Mouse (Mus musculus) hindbrain, embryonic 13.5 days (tissue): ENCODE results near the gene Ranbp2. TPM values are rescaled to one million over a fixed set of nuclear protein-coding genes. Genes with fewer than 3 reads are reported as not detected.
A peak's percentile ranks its signal among the peaks of the same experiment; 100 is the strongest.

Source experiments
- ATAC-seq: fragments of 200-750 bp; cut with Nextera tagmentation; 2 replicates; pipeline ENCODE4 v1.8.0; 2017; ENCODE audit warnings: moderate TSS enrichment; ENCODE audit not compliant: low FRiP score
- H3K27ac ChIP-seq: fragments of 300-500 bp; sonication (generic); 2 replicates; pipeline ENCODE4 v1.5.1; 2015; ENCODE audit warnings: inconsistent platforms, mild to moderate bottlenecking, moderate library complexity
- H3K27me3 ChIP-seq: fragments of 300-500 bp; sonication (generic); 2 replicates; pipeline ENCODE4 v1.6.1; 2015; ENCODE audit warnings: mild to moderate bottlenecking, inconsistent platforms
- H3K36me3 ChIP-seq: fragments of 300-500 bp; sonication (generic); 2 replicates; pipeline ENCODE4 v1.6.1; 2015; ENCODE audit warnings: mild to moderate bottlenecking, inconsistent platforms
- H3K4me1 ChIP-seq: fragments of 300-500 bp; sonication (generic); replicated peaks from 2 replicates; pipeline ENCODE4 v1.6.1; 2015; ENCODE audit warnings: inconsistent platforms
- H3K4me2 ChIP-seq: fragments of 300-500 bp; sonication (generic); 2 replicates; pipeline ENCODE4 v1.6.1; 2015; ENCODE audit warnings: inconsistent platforms, mild to moderate bottlenecking, moderate library complexity
- H3K4me3 ChIP-seq: fragments of 300-500 bp; sonication (generic); 2 replicates; pipeline ENCODE4 v1.5.1; 2015; ENCODE audit warnings: mild to moderate bottlenecking, inconsistent platforms
- H3K9ac ChIP-seq: fragments of 300-500 bp; sonication (generic); 2 replicates; pipeline ENCODE4 v1.6.1; 2015; ENCODE audit warnings: mild to moderate bottlenecking, inconsistent platforms
- H3K9me3 ChIP-seq: fragments of 300-500 bp; sonication (generic); 2 replicates; pipeline ENCODE4 v1.6.1; 2016; ENCODE audit warnings: inconsistent platforms
- WGBS: fragments of 180-500 bp; shearing (Covaris S2); methylation state at CpG from one replicate; pipeline ENCODE4 v1.1.7; 2015; 5-methylcytosine and 5-hydroxymethylcytosine counted together
- polyA plus RNA-seq: library from polyadenylated mRNA; unstranded; fragments of >200 nt; fragmentation: Nextera tagmentation; extraction: Ambion mirVana; gene quantifications from 2 replicates; pipeline ENCODE4 v1.2.1, GENCODE M21; 2015

Ranbp2 gene
- polyA plus RNA-seq, 1 experiment from 2014 or later = 20.6 TPM

- peak overlapping the region; percentile 88 for H3K4me3 ChIP-seq
- H3K36me3 ChIP-seq = peaks cover 3% of the 10 kb centered on the region
- H3K27ac ChIP-seq = peak overlapping the region; percentile 95
- peak overlapping the region; percentile 93 for H3K9ac ChIP-seq
- no peaks in the 10 kb centered on the region for H3K9me3 ChIP-seq
- peak; percentile 76; the same call in 1 of the 2 replicates for ATAC-seq
- peaks cover 16% of the 10 kb centered on the region for H3K4me1 ChIP-seq
- under 1% methylated on average over 32 of the region's 32 CpGs for WGBS
- no peaks in the 10 kb centered on the region for H3K27me3 ChIP-seq
- peak overlapping the region; percentile 76 for H3K4me2 ChIP-seq
These were observed 611 bp downstream of the Ranbp2 start for GRCm38 (mm10) chr10:58447280-58447781.

- no peak overlapping the region for H3K4me3 ChIP-seq
- ATAC-seq = no peak
- no peaks in the 10 kb centered on the region for H3K9me3 ChIP-seq
- H3K27me3 ChIP-seq = no peaks in the 10 kb centered on the region
- H3K27ac ChIP-seq = no peak overlapping the region
- H3K36me3 ChIP-seq = peaks cover 21% of the 10 kb centered on the region
- no peak overlapping the region for H3K4me2 ChIP-seq
- H3K9ac ChIP-seq = no peak overlapping the region
- peaks cover 10% of the 10 kb centered on the region for H3K4me1 ChIP-seq
These were observed 4.9 kb downstream of the Ranbp2 start for GRCm38 (mm10) chr10:58451575-58451974.

DNA sequence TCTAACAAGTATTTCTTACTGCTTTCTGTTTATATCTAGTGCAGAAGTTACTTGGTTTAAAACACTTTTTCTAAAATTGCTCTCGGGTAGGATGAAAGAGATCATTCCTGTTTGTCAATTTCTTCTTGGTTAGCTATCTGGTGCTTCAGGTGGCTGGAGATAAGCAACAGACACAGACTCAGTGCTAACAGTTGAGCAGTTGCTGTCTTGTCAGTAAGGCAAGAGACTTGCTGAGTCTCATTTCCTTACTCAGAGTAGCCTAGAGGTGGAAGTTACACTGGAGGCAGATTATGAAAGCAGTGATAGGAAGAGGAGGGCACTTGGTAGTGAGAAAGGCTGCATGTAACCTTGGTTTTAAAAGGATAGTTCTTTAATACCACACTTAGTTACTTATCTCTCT is 5.5 kb downstream of the Ranbp2 start:
- WGBS = 92% methylated on average over 1 of the region's 1 CpGs
- no peak overlapping the region for H3K4me2 ChIP-seq
- no peak for ATAC-seq
- H3K4me3 ChIP-seq = no peak overlapping the region
- H3K27me3 ChIP-seq = no peaks in the 10 kb centered on the region
- H3K4me1 ChIP-seq = peaks cover 10% of the 10 kb centered on the region
- peaks cover 23% of the 10 kb centered on the region for H3K36me3 ChIP-seq
- no peak overlapping the region for H3K9ac ChIP-seq
- H3K9me3 ChIP-seq = no peaks in the 10 kb centered on the region
- no peak overlapping the region for H3K27ac ChIP-seq

- no peaks in the 10 kb centered on the region for H3K9me3 ChIP-seq
- no peak overlapping the region for H3K9ac ChIP-seq
- 100% methylated on average over 1 of the region's 1 CpGs for WGBS
- ATAC-seq = no peak
- H3K4me3 ChIP-seq = no peak overlapping the region
- no peak overlapping the region for H3K27ac ChIP-seq
- H3K27me3 ChIP-seq = no peaks in the 10 kb centered on the region
- peaks cover 50% of the 10 kb centered on the region for H3K36me3 ChIP-seq
- H3K4me1 ChIP-seq = no peaks in the 10 kb centered on the region
- no peak overlapping the region for H3K4me2 ChIP-seq
These were observed 13.2 kb downstream of the Ranbp2 start for GRCm38 (mm10) chr10:58459896-58460295.

DNA sequence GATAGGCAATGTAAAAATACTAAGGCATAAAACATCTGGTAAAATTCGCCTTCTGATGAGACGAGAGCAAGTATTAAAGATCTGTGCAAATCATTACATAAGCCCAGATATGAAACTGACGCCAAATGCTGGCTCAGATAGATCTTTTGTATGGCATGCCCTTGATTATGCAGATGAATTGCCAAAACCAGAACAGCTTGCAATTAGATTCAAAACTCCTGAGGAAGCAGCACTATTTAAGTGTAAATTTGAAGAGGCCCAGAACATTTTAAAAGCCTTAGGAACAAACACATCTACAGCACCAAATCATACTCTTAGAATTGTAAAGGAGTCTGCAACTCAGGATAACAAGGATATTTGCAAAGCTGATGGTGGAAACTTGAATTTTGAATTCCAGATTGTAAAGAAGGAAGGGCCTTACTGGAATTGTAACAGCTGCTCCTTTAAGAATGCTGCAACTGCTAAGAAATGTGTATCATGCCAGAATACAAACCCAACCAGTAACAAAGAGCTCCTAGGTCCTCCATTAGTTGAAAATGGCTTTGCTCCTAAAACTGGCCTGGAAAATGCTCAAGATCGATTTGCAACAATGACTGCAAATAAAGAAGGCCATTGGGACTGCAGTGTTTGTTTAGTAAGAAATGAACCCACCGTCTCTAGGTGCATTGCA is 30.5 kb downstream of the Ranbp2 start:
- WGBS = 94% methylated on average over 5 of the region's 5 CpGs
- H3K4me1 ChIP-seq = no peaks in the 10 kb centered on the region
- no peak overlapping the region for H3K4me2 ChIP-seq
- no peak overlapping the region for H3K9ac ChIP-seq
- no peak overlapping the region for H3K4me3 ChIP-seq
- H3K27me3 ChIP-seq = no peaks in the 10 kb centered on the region
- no peak for ATAC-seq
- no peak overlapping the region for H3K27ac ChIP-seq
- H3K9me3 ChIP-seq = no peaks in the 10 kb centered on the region
- H3K36me3 ChIP-seq = peaks cover 51% of the 10 kb centered on the region

DNA sequence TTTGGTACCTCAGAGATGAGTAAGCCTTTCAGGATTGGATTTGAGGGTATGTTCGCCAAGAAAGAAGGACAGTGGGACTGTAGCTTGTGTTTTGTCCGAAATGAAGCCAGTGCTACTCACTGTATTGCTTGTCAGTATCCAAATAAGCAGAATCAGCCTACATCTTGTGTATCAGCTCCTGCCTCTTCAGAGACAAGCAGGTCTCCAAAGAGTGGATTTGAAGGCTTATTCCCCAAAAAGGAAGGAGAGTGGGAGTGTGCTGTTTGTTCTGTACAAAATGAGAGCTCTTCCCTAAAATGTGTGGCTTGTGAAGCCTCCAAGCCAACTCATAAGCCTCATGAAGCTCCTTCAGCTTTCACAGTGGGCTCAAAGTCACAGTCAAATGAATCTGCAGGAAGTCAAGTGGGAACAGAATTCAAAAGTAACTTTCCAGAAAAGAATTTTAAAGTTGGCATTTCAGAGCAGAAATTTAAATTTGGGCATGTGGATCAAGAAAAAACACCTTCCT is 31.4 kb downstream of the Ranbp2 start:
- no peak overlapping the region for H3K4me3 ChIP-seq
- WGBS = 100% methylated on average over 2 of the region's 2 CpGs
- H3K4me2 ChIP-seq = no peak overlapping the region
- no peak overlapping the region for H3K9ac ChIP-seq
- no peaks in the 10 kb centered on the region for H3K27me3 ChIP-seq
- no peaks in the 10 kb centered on the region for H3K4me1 ChIP-seq
- peaks cover 50% of the 10 kb centered on the region for H3K36me3 ChIP-seq
- no peak for ATAC-seq
- no peaks in the 10 kb centered on the region for H3K9me3 ChIP-seq
- no peak overlapping the region for H3K27ac ChIP-seq

GRCm38 (mm10) chr10:58479954-58480490 is 33.3 kb downstream of the Ranbp2 start:
- 96% methylated on average over 4 of the region's 4 CpGs for WGBS
- H3K36me3 ChIP-seq = peaks cover 63% of the 10 kb centered on the region
- H3K4me1 ChIP-seq = no peaks in the 10 kb centered on the region
- H3K9ac ChIP-seq = no peak overlapping the region
- H3K4me3 ChIP-seq = no peak overlapping the region
- no peak for ATAC-seq
- H3K4me2 ChIP-seq = no peak overlapping the region
- no peaks in the 10 kb centered on the region for H3K9me3 ChIP-seq
- no peak overlapping the region for H3K27ac ChIP-seq
- no peaks in the 10 kb centered on the region for H3K27me3 ChIP-seq

GRCm38 (mm10) chr10:58491031-58491430 is 44.3 kb downstream of the Ranbp2 start:
- WGBS = 94% methylated on average over 5 of the region's 5 CpGs
- Histone ChIP-seq H3K4me3 (no peak overlapping the region), H3K9me3 (no peaks in the 10 kb centered on the region), H3K9ac (no peak overlapping the region), H3K4me2 (no peak overlapping the region), H3K36me3 (peaks cover 53% of the 10 kb centered on the region), H3K4me1 (no peaks in the 10 kb centered on the region), H3K27ac (no peak overlapping the region), H3K27me3 (no peaks in the 10 kb centered on the region)
- ATAC-seq = no peak

DNA sequence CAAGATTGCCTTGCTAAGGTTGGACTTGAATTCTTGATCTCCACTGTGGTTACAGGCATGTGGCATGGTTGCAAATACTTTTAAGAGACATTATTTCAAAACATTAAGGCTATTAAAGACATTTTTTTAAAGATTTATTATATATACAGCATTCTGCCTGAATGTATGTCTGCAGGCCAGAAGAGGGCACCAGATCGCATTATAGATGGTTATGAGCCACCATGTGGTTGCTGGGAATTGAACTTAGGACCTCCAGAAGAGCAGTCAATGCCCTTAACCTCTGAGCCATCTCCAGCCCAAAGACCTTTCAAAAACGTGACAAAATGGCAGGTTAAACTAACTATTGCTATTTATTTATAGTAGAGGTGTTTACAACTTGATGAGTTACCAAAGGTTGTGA is 48.9 kb downstream of the Ranbp2 start:
- Histone ChIP-seq H3K4me1 (peaks cover 15% of the 10 kb centered on the region), H3K9me3 (no peaks in the 10 kb centered on the region), H3K36me3 (peaks cover 38% of the 10 kb centered on the region), H3K27ac (no peak overlapping the region), H3K4me2 (no peak overlapping the region), H3K9ac (no peak overlapping the region), H3K4me3 (no peak overlapping the region), H3K27me3 (no peaks in the 10 kb centered on the region)
- WGBS = 93% methylated on average over 2 of the region's 2 CpGs
- ATAC-seq = no peak

GRCm38 (mm10) chr10:58496732-58497131 is 50.0 kb downstream of the Ranbp2 start:
- peaks cover 15% of the 10 kb centered on the region for H3K4me1 ChIP-seq
- no peak overlapping the region for H3K27ac ChIP-seq
- peak overlapping the region; percentile 68; the same call in 1 of the 2 replicates for H3K4me3 ChIP-seq
- no peak for ATAC-seq
- no peak overlapping the region for H3K9ac ChIP-seq
- peaks cover 28% of the 10 kb centered on the region for H3K36me3 ChIP-seq
- no peaks in the 10 kb centered on the region for H3K27me3 ChIP-seq
- peak overlapping the region; percentile 65 for H3K4me2 ChIP-seq
- no peaks in the 10 kb centered on the region for H3K9me3 ChIP-seq

- peak within 1 kb of the TSS; percentile 89 for H3K27ac ChIP-seq
- peak within 1 kb of the TSS; percentile 65 for H3K4me2 ChIP-seq
- H3K27me3 ChIP-seq = no peaks in the 10 kb centered on the region
- peak; percentile 99 for ATAC-seq
- H3K9me3 ChIP-seq = no peaks in the 10 kb centered on the region
- peaks cover 15% of the 10 kb centered on the region for H3K4me1 ChIP-seq
- H3K9ac ChIP-seq = peak within 1 kb of the TSS; percentile 73
- H3K36me3 ChIP-seq = peaks cover 20% of the 10 kb centered on the region
- H3K4me3 ChIP-seq = peak within 1 kb of the TSS; percentile 68
- 2% methylated on average over 50 of the region's 50 CpGs for WGBS
These were observed 50.9 kb downstream of the Ranbp2 start, which contains the start of gene Ccdc138 for GRCm38 (mm10) chr10:58497320-58498284. TSS of gene Ccdc138 (plus strand) at chr10:58497948.

DNA sequence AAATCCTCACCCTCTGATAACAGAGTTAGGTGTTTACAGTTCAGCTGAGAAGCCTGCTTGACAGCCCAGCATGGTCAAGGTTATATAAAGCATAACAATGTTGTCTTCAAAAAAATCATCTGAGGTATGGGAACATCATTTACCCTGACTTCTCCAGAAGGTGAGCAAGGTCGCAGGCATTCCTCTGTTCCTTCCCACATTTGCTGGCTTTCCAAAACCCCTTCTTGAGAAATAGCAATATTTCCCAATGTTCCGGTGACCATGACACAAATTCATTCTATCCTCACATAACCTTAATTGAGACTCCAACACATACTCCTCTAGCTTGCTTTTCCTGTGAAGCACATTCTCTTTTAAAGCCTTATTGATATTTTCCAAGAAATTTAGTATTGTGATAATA is 51.8 kb downstream of the Ranbp2 start:
- Histone ChIP-seq H3K27ac (no peak overlapping the region), H3K4me2 (peak overlapping the region; percentile 65), H3K36me3 (peaks cover 12% of the 10 kb centered on the region), H3K4me1 (peaks cover 15% of the 10 kb centered on the region), H3K27me3 (no peaks in the 10 kb centered on the region), H3K9ac (peak overlapping the region; percentile 73), H3K9me3 (no peaks in the 10 kb centered on the region), H3K4me3 (peak overlapping the region; percentile 68)
- ATAC-seq = no peak
- WGBS = 66% methylated on average over 2 of the region's 2 CpGs
